Mouse (Mus musculus) hindbrain, postnatal 0 days (tissue): Measurements from ENCODE around the gene Tmem88b. TPM values are rescaled to one million over a fixed set of nuclear protein-coding genes. Genes with fewer than 3 reads are reported as not detected.

Experiments used
- ATAC-seq: fragments of 200-750 bp; cut with Nextera tagmentation; 2 replicates; pipeline ENCODE4 v1.8.0; 2017; ENCODE audit warnings: mild to moderate bottlenecking, moderate TSS enrichment, moderate library complexity
- DNase-seq: peaks from one replicate; pipeline ENCODE4 v3.0.0-alpha.2; 2015; ENCODE audit warnings: low spot score
- H3K27ac ChIP-seq: fragments of 300-500 bp; sonication (generic); 2 replicates; pipeline ENCODE4 v1.5.1; 2014; ENCODE audit warnings: mild to moderate bottlenecking
- H3K27me3 ChIP-seq: fragments of 300-500 bp; sonication (generic); 2 replicates; pipeline ENCODE4 v1.6.1; 2014; ENCODE audit warnings: low read length, mixed read lengths; ENCODE audit not compliant: insufficient read depth
- H3K36me3 ChIP-seq: fragments of 300-500 bp; sonication (generic); 2 replicates; pipeline ENCODE4 v1.6.1; 2014; ENCODE audit warnings: low read length, mixed read lengths; ENCODE audit not compliant: insufficient read depth
- H3K4me1 ChIP-seq: fragments of 300-500 bp; sonication (generic); 2 replicates; pipeline ENCODE4 v1.6.1; 2014; ENCODE audit warnings: antibody characterized with exemption, low read length, mixed read lengths; ENCODE audit not compliant: insufficient read depth
- H3K4me2 ChIP-seq: fragments of 300-500 bp; sonication (generic); 2 replicates; pipeline ENCODE4 v1.6.1; 2014; ENCODE audit warnings: low read depth, mild to moderate bottlenecking, low read length, moderate library complexity, mixed read lengths
- H3K4me3 ChIP-seq: fragments of 300-500 bp; sonication (generic); 2 replicates; pipeline ENCODE4 v1.5.1; 2014; ENCODE audit warnings: low read length
- H3K9ac ChIP-seq: fragments of 300-500 bp; sonication (generic); replicated peaks from 2 replicates; pipeline ENCODE4 v1.6.1; 2014; ENCODE audit warnings: mild to moderate bottlenecking, low read length, moderate library complexity, mixed read lengths
- H3K9me3 ChIP-seq: fragments of 300-500 bp; sonication (generic); 2 replicates; pipeline ENCODE4 v1.6.1; 2016; ENCODE audit warnings: low read length, mixed read lengths
- CTCF ChIP-seq: IDR thresholded peaks from 2 replicates; pipeline ENCODE4 v1.5.1; 2016; ENCODE audit warnings: antibody characterized with exemption, control low read depth, low read depth
- WGBS: fragments of 180-500 bp; shearing (Covaris S2); extraction: QIAGEN DNeasy Blood & Tissue Kit; methylation state at CpG from one replicate; pipeline ENCODE4 v1.1.7; 2014; 5-methylcytosine and 5-hydroxymethylcytosine counted together
- microRNA-seq, 2 experiments: library from miRNA; unstranded; fragments of <30 nt; microRNA quantifications; one replicate each; pipeline ENCODE4; 2016
- polyA plus RNA-seq: library from polyadenylated mRNA; unstranded; fragments of >200 nt; fragmentation: Nextera tagmentation; extraction: Ambion mirVana; gene quantifications from 2 replicates; pipeline ENCODE4 v1.2.1, GENCODE M21; 2015
- total RNA-seq: library from RNA; depleted of rRNA; stranded (reverse); fragments of >200 nt; gene quantifications from 2 replicates; pipeline ENCODE4 v1.2.3, GENCODE M21; 2014; rRNA removed

The Tmem88b gene
- total and polyA plus RNA-seq, 2 experiments from 2014 or later, result 1.2 to 2.3 TPM

- ATAC-seq (no peak), DNase-seq (no peak)
- no peaks in the 10 kb centered on the region for H3K9me3 ChIP-seq
- H3K4me3 ChIP-seq, result no peak overlapping the region
- H3K36me3 ChIP-seq, result peaks cover 32% of the 10 kb centered on the region
- H3K4me2 ChIP-seq, result no peak overlapping the region
- no peaks in the 10 kb centered on the region for H3K27me3 ChIP-seq
- no peak overlapping the region for H3K27ac ChIP-seq
- no peak for TF ChIP-seq CTCF
- H3K4me1 ChIP-seq, result peaks cover 8% of the 10 kb centered on the region; the same call in 1 of the 2 replicates
- no peak overlapping the region for H3K9ac ChIP-seq
- WGBS, result 58% methylated on average over 8 of the region's 8 CpGs
These were observed 47.4 kb downstream of the Tmem88b start for GRCm38 (mm10) chr4:155738262-155738661.

GRCm38 (mm10) chr4:155736421-155736820 is 49.3 kb downstream of the Tmem88b start:
- Histone ChIP-seq H3K4me3 (0 out of 2 replicates have a peak overlapping the region, but pooled peaks have one; percentile 83), H3K27me3 (no peaks in the 10 kb centered on the region), H3K27ac (no peak overlapping the region), H3K36me3 (peaks cover 16% of the 10 kb centered on the region; the same call in 1 of the 2 replicates), H3K9me3 (no peaks in the 10 kb centered on the region), H3K9ac (no peak overlapping the region), H3K4me2 (peak overlapping the region; percentile 89), H3K4me1 (peaks cover 8% of the 10 kb centered on the region; the same call in 1 of the 2 replicates)
- no peak for ATAC-seq
- WGBS, result 89% methylated on average over 5 of the region's 5 CpGs
- no peak for TF ChIP-seq CTCF
- no peak for DNase-seq

- H3K4me2 ChIP-seq, result peak overlapping the region; percentile 89
- H3K27me3 ChIP-seq, result no peaks in the 10 kb centered on the region
- DNase-seq, result no peak
- WGBS, result 61% methylated on average over 5 of the region's 5 CpGs
- H3K9ac ChIP-seq, result peak overlapping the region; percentile 95
- no peak for TF ChIP-seq CTCF
- H3K4me3 ChIP-seq, result peak overlapping the region; percentile 83
- H3K9me3 ChIP-seq, result no peaks in the 10 kb centered on the region
- peaks cover 8% of the 10 kb centered on the region; the same call in 1 of the 2 replicates for H3K4me1 ChIP-seq
- ATAC-seq, result no peak
- H3K36me3 ChIP-seq, result peaks cover 13% of the 10 kb centered on the region; the same call in 1 of the 2 replicates
- peak overlapping the region; percentile 98 for H3K27ac ChIP-seq
These were observed 49.9 kb downstream of the Tmem88b start for GRCm38 (mm10) chr4:155735788-155736187.

GRCm38 (mm10) chr4:155734951-155735702 is 50.5 kb downstream of the Tmem88b start:
- H3K4me3 ChIP-seq, result peak overlapping the region; percentile 83
- H3K9ac ChIP-seq, result peak overlapping the region; percentile 95
- ATAC-seq (peak; percentile 75), DNase-seq (peak; percentile 78)
- H3K4me2 ChIP-seq, result peak overlapping the region; percentile 89
- no peak for TF ChIP-seq CTCF
- peaks cover 8% of the 10 kb centered on the region; the same call in 1 of the 2 replicates for H3K36me3 ChIP-seq
- no peaks in the 10 kb centered on the region for H3K9me3 ChIP-seq
- H3K27me3 ChIP-seq, result no peaks in the 10 kb centered on the region
- peak overlapping the region; percentile 98 for H3K27ac ChIP-seq
- H3K4me1 ChIP-seq, result peaks cover 8% of the 10 kb centered on the region; the same call in 1 of the 2 replicates
- 2% methylated on average over 60 of the region's 79 CpGs for WGBS

GRCm38 (mm10) chr4:155734350-155734941 is 51.2 kb downstream of the Tmem88b start, which contains the start of gene Tmem240:
Tmem240 (plus strand) TSS chr4:155734800.
- Histone ChIP-seq H3K9ac (peak within 1 kb of the TSS; percentile 95), H3K27me3 (no peaks in the 10 kb centered on the region), H3K4me1 (peaks cover 8% of the 10 kb centered on the region; the same call in 1 of the 2 replicates), H3K27ac (peak within 1 kb of the TSS; percentile 98), H3K4me2 (peak within 1 kb of the TSS; percentile 89), H3K4me3 (peak within 1 kb of the TSS; percentile 83), H3K36me3 (peaks cover 7% of the 10 kb centered on the region; the same call in 1 of the 2 replicates), H3K9me3 (no peaks in the 10 kb centered on the region)
- under 1% methylated on average over 26 of the region's 35 CpGs for WGBS
- ATAC-seq (peak; percentile 93), DNase-seq (peak; percentile 95)
- TF ChIP-seq CTCF, result no peak

GRCm38 (mm10) chr4:155733267-155733666 is 52.4 kb downstream of the Tmem88b start:
- Histone ChIP-seq H3K27ac (no peak overlapping the region; the same call in 1 of the 2 replicates), H3K9ac (no peak overlapping the region), H3K27me3 (no peaks in the 10 kb centered on the region), H3K4me1 (peaks cover 8% of the 10 kb centered on the region; the same call in 1 of the 2 replicates), H3K9me3 (no peaks in the 10 kb centered on the region), H3K4me3 (no peak overlapping the region), H3K4me2 (no peak overlapping the region), H3K36me3 (peaks cover 7% of the 10 kb centered on the region; the same call in 1 of the 2 replicates)
- 85% methylated on average over 10 of the region's 10 CpGs for WGBS
- TF ChIP-seq CTCF, result no peak
- ATAC-seq, result no peak
- DNase-seq, result no peak

Small RNA genes within 50 kb of the gene (microRNA-seq; reads per million reads assigned to microRNA genes)
- 0 reads per million in 2 experiments for gene Gm27743

Other genes starting within 250 kb of the Tmem88b start
- 98.6 and 108 TPM in 2 replicates for gene Nadk, start 223.5 kb downstream of the Tmem88b start, total RNA-seq
- gene Nadk, start 223.5 kb downstream of the Tmem88b start, polyA plus RNA-seq, result 57.5 and 59.6 TPM in 2 replicates
- gene Slc35e2, start 184.5 kb downstream of the Tmem88b start, total RNA-seq, result 72.0 and 77.2 TPM in 2 replicates
- gene Slc35e2, start 184.5 kb downstream of the Tmem88b start, polyA plus RNA-seq, result 11.1 and 13.2 TPM in 2 replicates
- 16.5 and 21.4 TPM in 2 replicates for gene Cdk11b, start 161.0 kb downstream of the Tmem88b start, total RNA-seq
- 65.5 and 74.3 TPM in 2 replicates for gene Cdk11b, start 161.0 kb downstream of the Tmem88b start, polyA plus RNA-seq
- not detected in 2 replicates for gene Gm10563, start 140.5 kb downstream of the Tmem88b start, total RNA-seq
- gene Gm10563, start 140.5 kb downstream of the Tmem88b start, polyA plus RNA-seq, result not detected in 2 replicates
- 6.1 and 13.5 TPM in 2 replicates for gene Mmp23, start 132.5 kb downstream of the Tmem88b start, total RNA-seq
- 4.2 and 5.7 TPM in 2 replicates for gene Mmp23, start 132.5 kb downstream of the Tmem88b start, polyA plus RNA-seq
- gene Mib2, start 116.7 kb downstream of the Tmem88b start, total RNA-seq, result 109 and 127 TPM in 2 replicates
- gene Mib2, start 116.7 kb downstream of the Tmem88b start, polyA plus RNA-seq, result 40.6 and 44.1 TPM in 2 replicates
- gene Fndc10, start 91.5 kb downstream of the Tmem88b start, total RNA-seq, result 50.5 and 52.0 TPM in 2 replicates
- 26.0 and 26.5 TPM in 2 replicates for gene Fndc10, start 91.5 kb downstream of the Tmem88b start, polyA plus RNA-seq
- 110 and 117 TPM in 2 replicates for gene Ssu72, start 81.1 kb downstream of the Tmem88b start, total RNA-seq
- gene Ssu72, start 81.1 kb downstream of the Tmem88b start, polyA plus RNA-seq, result 165 and 169 TPM in 2 replicates
- gene Tmem240, start 51.1 kb downstream of the Tmem88b start, total RNA-seq, result 73.3 and 82.2 TPM in 2 replicates
- 31.0 and 33.6 TPM in 2 replicates for gene Tmem240, start 51.1 kb downstream of the Tmem88b start, polyA plus RNA-seq
- gene Atad3a, start 24.8 kb downstream of the Tmem88b start, total RNA-seq, result 65.7 and 83.4 TPM in 2 replicates
- gene Atad3a, start 24.8 kb downstream of the Tmem88b start, polyA plus RNA-seq, result 68.8 and 72.2 TPM in 2 replicates
- gene Vwa1, start 11.2 kb downstream of the Tmem88b start, total RNA-seq, result 43.3 and 55.5 TPM in 2 replicates
- 27.8 and 29.4 TPM in 2 replicates for gene Vwa1, start 11.2 kb downstream of the Tmem88b start, polyA plus RNA-seq
- not detected in 2 replicates for gene Ankrd65, start 4.6 kb upstream of the Tmem88b start, total RNA-seq
- gene Ankrd65, start 4.6 kb upstream of the Tmem88b start, polyA plus RNA-seq, result not detected in 2 replicates
- gene Mrpl20, start 17.0 kb upstream of the Tmem88b start, total RNA-seq, result 75.4 and 87.5 TPM in 2 replicates
- gene Mrpl20, start 17.0 kb upstream of the Tmem88b start, polyA plus RNA-seq, result 303 and 310 TPM in 2 replicates
- 57.6 and 80.2 TPM in 2 replicates for gene Ccnl2, start 26.6 kb upstream of the Tmem88b start, total RNA-seq
- 82.6 and 90.6 TPM in 2 replicates for gene Ccnl2, start 26.6 kb upstream of the Tmem88b start, polyA plus RNA-seq
- gene Aurkaip1, start 45.4 kb upstream of the Tmem88b start, total RNA-seq, result 110 and 143 TPM in 2 replicates
- gene Aurkaip1, start 45.4 kb upstream of the Tmem88b start, polyA plus RNA-seq, result 162 and 175 TPM in 2 replicates
- 45.8 and 58.9 TPM in 2 replicates for gene Mxra8, start 53.8 kb upstream of the Tmem88b start, total RNA-seq
- 39.4 and 41.6 TPM in 2 replicates for gene Mxra8, start 53.8 kb upstream of the Tmem88b start, polyA plus RNA-seq
- 141 and 166 TPM in 2 replicates for gene Dvl1, start 61.5 kb upstream of the Tmem88b start, total RNA-seq
- gene Dvl1, start 61.5 kb upstream of the Tmem88b start, polyA plus RNA-seq, result 16.0 and 16.4 TPM in 2 replicates
- 0.04 and 1.5 TPM in 2 replicates for gene Tas1r3, start 77.5 kb upstream of the Tmem88b start, total RNA-seq
- gene Tas1r3, start 77.5 kb upstream of the Tmem88b start, polyA plus RNA-seq, result 0.13 and 0.23 TPM in 2 replicates
- 31.3 and 41.8 TPM in 2 replicates for gene Cptp, start 83.6 kb upstream of the Tmem88b start, total RNA-seq
- 26.8 and 27.9 TPM in 2 replicates for gene Cptp, start 83.6 kb upstream of the Tmem88b start, polyA plus RNA-seq
- 51.3 and 52.1 TPM in 2 replicates for gene Ints11, start 83.7 kb upstream of the Tmem88b start, total RNA-seq
- 49.9 and 52.4 TPM in 2 replicates for gene Ints11, start 83.7 kb upstream of the Tmem88b start, polyA plus RNA-seq
- 73.6 and 109 TPM in 2 replicates for gene Pusl1, start 105.9 kb upstream of the Tmem88b start, total RNA-seq
- 58.8 and 59.6 TPM in 2 replicates for gene Pusl1, start 105.9 kb upstream of the Tmem88b start, polyA plus RNA-seq
- 69.5 and 93.5 TPM in 2 replicates for gene Acap3, start 105.9 kb upstream of the Tmem88b start, total RNA-seq
- 52.2 and 56.4 TPM in 2 replicates for gene Acap3, start 105.9 kb upstream of the Tmem88b start, polyA plus RNA-seq
- gene Ube2j2, start 158.0 kb upstream of the Tmem88b start, total RNA-seq, result 47.5 and 50.8 TPM in 2 replicates
- gene Ube2j2, start 158.0 kb upstream of the Tmem88b start, polyA plus RNA-seq, result 119 and 126 TPM in 2 replicates
- 26.6 and 35.2 TPM in 2 replicates for gene C1qtnf12, start 176.4 kb upstream of the Tmem88b start, total RNA-seq
- gene C1qtnf12, start 176.4 kb upstream of the Tmem88b start, polyA plus RNA-seq, result 21.8 and 22.8 TPM in 2 replicates
- 48.8 and 56.8 TPM in 2 replicates for gene B3galt6, start 206.8 kb upstream of the Tmem88b start, total RNA-seq
- gene B3galt6, start 206.8 kb upstream of the Tmem88b start, polyA plus RNA-seq, result 26.1 and 26.2 TPM in 2 replicates
- 100 and 121 TPM in 2 replicates for gene Sdf4, start 207.0 kb upstream of the Tmem88b start, total RNA-seq
- 122 and 127 TPM in 2 replicates for gene Sdf4, start 207.0 kb upstream of the Tmem88b start, polyA plus RNA-seq
- gene Tnfrsf4, start 228.0 kb upstream of the Tmem88b start, total RNA-seq, result 2.6 TPM in 1 of 2 replicates, not detected in the other
- gene Tnfrsf4, start 228.0 kb upstream of the Tmem88b start, polyA plus RNA-seq, result 0.47 and 0.49 TPM in 2 replicates
- gene Tnfrsf18, start 240.3 kb upstream of the Tmem88b start, total RNA-seq, result 0.16 TPM in 1 of 2 replicates, not detected in the other
- 1.4 and 1.6 TPM in 2 replicates for gene Tnfrsf18, start 240.3 kb upstream of the Tmem88b start, polyA plus RNA-seq